Mouse (Mus musculus) spleen, postnatal 36 days (tissue): Measurements from ENCODE around the gene Coro2b.
"Not testable (repeated sequence)": the region's sequence is repeated elsewhere in the genome, so short reads cannot be mapped to it uniquely, and the experiment has no call there.

Source experiments
- DNase-seq, 2 experiments: peaks; one replicate each; pipeline ENCODE4 v3.0.0; 2022; ENCODE audit warnings: low spot score in 2 of 2, mixed read lengths in 1 of 2

Coro2b gene

DNA sequence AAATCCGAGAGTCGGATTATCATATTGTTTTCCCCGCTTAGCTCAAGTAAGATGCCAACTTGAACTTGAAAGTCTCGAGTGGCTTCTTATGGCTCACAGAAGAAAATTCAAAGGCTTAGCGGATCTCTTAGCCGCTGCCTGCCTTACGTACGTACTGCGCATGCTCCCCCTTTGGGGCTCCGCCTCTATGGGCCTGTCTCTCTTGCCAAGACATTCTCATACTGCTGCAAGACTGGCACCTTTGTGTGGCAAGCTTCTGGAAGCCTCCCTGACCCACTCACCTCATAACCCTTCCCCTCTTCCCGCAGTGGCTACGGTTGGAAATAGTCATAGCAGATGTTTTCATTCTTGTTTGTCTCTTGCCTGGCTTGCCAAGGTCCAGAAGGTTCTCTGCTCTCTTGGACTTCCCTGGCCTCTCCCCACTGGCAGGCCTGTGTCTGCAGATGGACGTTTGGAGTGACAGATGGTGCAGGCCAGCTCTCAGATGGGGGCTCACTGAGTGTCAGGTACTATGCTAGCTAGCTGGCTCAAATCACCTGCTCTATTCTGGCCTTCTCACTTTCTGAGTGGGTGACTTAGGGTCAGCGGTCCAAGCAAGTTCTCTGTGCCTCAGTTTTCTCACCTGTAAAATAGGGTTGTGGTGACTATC, 65.2 kb downstream of the Coro2b start:
- DNase-seq, result no peak

DNA sequence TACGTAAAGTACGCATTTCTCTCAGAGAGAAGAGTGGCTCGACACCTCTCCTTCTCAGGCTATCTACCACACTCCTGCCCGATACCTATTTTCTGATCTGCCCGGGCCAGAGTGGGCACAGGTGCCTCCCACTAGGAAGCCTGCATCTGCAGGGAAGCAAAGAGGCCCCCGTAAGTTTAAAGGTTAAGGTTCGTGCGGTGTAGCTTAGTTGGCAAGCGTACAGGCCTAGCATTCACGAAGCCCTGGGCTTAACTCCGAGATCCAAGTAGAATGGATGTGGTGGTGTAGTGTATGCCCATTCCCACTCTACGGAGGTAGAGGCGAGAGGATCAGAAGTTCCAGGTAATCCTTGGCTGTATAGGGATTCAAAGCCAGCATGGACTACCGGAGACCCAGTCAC, 65.8 kb downstream of the Coro2b start:
- no peak for DNase-seq

DNA sequence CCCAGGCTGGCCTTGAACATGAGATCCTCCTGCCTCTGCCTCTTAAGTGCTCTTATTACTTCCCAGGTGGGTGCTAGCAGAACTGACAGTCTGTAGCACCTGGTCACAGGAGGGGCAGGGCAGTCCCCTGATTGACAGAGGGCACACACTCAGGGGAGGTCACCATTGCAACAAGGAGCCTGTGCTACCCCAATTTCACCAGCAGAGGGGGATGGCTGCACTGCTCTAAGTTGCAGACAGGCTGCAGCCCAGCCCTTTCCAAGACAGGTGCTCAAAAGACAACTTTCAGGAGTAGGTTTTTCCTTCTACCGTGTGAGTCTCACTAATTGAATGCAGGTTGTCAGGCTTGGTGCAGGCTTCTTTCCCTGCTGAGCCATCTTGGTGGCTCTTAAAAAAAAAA, 66.4 kb downstream of the Coro2b start:
- DNase-seq, result peak; percentile 51 to 55

DNA sequence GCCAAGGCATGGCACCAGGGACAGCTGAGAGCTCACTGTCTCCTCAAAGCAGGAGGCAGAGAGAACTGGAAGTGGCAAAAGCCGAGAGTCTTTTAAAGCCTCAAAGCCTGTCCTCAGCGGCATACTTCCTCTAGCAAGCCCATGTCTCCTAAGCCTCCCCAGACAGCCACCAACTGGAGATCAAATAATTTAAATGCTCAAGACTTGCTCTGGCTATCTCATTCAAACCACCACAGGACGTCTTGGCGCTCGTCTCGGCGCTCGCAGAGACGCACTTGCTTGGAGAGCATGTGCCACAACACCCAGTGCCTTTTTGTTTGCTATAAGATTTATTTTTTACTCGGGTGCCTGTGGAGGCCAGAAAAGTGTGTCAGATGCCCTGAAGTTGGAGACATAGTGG, 67.1 kb downstream of the Coro2b start:
- no peak for DNase-seq

DNA sequence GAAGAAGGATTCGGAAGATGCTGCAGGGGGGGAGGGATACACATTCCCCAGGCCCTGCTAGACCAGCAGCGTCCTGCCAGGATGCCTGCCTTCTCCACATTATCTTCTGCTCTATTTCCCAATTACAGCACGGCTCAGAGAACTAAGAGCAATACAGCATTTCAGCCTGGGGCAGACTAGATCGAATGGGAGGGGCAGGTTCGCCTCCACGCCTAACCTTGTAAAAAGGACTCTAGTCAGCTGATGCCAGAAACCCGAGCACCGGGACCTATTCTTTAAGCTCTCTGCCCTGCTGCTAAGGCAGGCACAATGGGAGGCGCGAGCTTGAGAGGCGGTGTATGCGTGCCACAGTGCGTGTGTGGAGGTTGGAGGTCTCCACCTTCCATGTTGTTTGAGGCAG, 67.7 kb downstream of the Coro2b start:
- DNase-seq, result no peak

DNA sequence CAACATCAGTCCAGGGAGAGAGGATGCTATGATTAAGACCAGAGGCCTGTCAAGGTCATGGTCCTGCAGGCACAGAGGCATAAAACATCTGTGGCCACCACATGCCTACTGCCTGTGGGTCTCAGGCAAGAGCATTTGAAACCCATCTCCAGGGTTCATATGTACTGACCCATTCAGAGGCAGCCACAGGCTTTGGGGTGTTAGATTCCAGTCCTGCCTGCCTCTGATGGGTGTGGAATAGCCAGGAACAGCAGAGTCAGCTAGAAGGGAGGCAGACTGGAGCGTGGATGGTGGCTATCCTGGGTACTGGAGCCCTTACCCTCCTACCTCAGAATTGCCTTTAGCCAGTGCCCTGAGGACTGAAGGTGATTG, 69.4 kb downstream of the Coro2b start:
- no peak for DNase-seq

DNA sequence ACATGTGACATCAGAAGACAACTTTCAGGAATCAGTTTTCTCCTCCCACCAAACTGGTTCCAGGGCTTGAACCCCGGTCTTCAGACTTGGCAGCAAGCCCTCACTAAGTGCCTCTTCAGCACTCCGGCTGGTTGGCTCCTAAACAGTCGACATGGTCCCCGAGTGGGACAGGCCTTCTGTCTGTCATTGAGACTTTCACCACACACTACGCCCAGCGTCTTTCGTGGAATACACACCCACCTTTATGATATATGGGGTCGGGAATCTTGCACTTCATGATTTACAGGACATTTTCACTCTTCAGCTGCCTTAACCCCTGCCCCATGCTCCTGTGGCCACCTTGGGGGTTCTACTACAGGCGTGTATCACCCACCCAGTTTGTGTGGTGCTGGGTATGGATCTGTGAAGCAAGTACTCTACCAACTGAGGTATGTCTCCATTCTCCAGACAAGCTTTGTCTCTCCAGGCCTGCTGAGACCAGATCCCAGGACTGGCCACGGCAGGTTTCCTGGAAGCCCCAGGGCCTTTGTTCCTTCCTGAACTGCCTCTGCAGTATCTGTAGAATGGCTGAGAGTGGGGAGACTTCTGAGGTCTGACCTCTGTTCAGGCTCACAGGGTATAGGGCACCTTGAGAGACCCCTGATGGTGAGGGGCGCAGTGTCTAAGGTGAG, 70.0 kb downstream of the Coro2b start:
- no peak for DNase-seq

DNA sequence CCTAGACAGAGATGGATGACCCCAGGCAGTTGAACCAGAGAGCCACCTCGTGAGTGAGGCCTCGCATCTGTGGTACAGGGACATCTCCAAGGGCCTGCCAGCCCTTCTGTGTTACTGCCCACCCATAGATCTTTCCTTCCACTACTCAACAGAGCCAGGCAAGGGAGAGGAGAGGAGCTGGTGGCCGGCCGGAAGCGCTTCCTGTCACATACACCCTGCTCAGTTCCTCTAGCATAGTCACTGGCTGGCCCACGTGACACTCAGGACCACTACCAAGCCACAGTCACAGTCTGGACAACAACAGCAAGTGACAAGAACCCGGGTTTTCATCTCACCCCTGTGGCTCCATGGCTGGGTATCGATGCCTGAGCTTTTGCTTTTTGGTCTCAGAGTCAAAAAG, 70.8 kb downstream of the Coro2b start:
- no peak for DNase-seq

DNA sequence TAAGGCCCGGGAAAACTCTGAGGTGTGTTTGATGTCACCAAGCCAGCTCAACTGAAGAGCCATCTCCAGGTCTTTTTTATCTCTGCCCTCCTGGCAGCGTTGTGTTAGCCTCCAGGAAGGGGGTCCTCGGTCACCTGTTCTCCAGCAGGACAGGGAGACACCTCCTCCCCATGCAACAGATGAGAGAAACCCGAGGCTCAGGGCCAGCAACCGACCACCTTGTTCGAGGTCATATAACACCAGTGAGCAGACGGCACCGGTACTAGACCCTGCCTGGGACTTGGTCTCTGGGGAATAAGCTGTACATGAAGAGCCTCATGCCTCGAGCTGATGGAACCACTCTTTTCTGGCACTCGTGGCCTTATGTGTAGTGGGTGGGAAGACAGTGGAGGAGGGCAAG, 72.1 kb downstream of the Coro2b start:
- no peak for DNase-seq

DNA sequence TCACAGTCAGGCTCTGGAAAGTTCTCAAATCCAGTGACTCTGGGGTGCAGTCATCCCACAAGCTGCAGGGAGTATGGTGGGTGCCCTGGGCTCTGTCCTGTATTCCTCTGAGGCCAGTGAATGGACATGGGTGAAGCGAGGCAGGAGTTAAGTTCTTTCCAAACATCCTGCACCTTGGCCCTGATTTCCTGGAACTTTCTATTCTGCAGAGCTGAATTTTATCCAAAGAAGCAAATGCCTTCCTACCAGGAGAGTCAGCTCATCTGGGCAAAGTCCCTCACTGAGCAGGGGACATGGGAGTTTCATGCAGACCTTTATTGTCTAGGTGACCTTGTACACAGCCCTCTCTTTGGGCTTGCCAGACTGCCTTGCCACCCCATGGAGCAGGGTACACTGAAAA, 75.1 kb downstream of the Coro2b start:
- no peak for DNase-seq

DNA sequence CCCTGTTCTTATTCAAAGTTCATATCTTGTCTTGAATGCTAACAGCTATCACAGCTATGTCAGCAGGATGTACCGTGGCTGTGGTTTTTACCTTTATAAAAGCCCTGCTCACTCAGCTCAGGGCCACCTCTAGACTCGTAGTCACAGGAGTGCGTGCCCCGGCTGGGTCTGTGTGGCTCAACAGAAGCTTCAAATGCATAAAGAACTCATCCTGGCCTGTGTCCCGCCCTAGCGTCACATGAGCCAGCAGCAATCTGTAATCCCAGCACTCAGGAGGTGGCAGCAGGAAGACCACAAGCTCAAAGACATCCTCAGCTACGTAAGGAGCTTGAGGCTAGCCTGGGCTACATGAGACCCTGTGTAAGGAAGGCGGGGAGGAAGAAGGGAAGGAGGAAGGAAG, 75.7 kb downstream of the Coro2b start:
- DNase-seq, result no peak

DNA sequence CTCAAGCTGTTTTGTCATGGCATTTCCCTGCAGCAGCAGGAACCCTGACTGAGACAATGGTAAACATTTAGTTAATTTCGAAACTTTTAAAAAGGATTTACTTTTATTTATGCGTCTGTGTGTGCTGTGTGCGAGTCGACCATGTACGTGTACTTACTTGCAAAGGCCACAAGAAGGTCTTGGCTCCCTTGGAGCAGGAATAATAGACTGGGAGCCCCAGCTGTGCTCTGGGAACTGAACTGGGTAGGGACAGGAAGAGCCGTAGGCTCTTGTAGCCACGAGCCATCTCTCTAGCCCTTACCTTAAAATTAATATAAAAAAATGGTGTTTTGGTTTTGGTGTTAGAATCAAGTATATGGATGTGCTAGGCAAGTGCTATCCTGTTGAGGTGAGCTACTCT, 76.8 kb downstream of the Coro2b start:
- no peak for DNase-seq

DNA sequence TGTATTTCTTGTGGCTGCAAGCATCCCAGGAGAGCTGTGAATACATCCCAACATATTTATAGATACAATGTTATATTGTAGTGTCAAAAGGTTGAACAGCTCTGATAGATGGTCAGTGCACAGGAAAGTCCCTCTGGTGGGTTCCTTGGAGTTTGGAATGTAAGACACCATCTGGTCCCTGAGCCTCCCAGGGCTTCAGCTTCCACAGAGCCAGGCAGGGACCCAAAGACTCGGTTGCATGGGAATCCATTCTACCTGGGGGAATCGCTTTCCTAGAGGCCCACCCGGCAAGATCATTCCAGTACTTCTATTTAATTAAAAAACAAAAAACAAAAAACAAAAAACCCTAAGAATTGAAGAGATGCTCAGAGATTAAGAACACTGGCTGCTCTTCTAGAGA, 78.4 kb downstream of the Coro2b start:
- no peak for DNase-seq

DNA sequence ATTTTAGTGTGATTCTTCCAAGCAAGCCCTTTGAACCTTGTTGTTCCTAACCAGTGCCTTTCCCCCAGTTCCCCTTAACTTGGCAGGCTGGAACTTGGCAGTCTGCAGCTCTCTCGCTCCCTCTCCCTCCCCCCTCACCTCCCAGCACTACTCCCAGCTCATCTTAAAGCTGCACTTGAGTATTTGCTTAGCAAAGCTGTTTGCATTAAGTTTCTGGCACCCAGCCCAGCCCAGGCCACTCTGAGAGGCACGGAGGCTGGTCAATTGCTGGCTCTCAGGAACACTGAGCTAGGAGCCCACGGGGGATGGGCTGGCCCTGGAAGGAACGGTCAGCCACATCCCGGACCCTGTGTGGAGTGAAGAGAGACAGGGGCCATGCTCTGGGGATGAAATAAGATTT, 80.8 kb downstream of the Coro2b start:
- peak; percentile 23 to 31 for DNase-seq

DNA sequence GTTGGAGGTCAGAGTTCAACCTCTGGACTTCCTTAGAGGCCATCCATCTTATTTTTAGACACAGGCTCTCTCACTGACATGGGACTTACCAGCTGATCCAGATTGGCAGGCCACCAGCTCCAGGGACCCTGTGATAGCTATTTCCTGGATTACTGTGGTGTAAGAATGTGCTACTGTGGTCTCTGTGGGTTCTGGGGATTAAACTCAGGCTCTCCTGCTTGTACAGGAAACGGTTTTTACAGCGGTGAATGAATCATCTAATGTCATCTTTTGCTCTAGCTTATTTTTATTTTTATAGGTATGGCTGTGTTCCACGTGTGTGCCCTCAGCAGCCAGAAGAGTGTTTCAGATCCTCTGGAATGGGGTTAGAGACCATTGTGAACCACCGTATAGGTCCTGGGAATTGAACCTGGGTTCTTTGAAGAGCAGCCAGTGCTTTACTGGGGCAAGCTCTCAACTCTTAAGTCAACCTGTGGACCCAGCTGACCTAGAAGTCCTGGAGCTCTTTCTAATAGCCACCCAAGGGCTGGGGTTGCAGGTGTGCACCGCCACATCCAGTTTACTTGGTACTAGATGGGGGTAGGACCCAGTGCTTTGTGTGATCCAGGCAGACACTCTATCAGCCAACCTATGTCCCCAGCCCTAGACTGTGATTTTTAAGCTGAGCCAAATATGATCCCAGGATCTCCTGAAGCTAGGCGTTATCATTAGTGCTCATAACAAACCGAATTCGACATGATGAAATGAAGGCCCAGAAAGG, 81.5 kb downstream of the Coro2b start:
- DNase-seq, result no peak

DNA sequence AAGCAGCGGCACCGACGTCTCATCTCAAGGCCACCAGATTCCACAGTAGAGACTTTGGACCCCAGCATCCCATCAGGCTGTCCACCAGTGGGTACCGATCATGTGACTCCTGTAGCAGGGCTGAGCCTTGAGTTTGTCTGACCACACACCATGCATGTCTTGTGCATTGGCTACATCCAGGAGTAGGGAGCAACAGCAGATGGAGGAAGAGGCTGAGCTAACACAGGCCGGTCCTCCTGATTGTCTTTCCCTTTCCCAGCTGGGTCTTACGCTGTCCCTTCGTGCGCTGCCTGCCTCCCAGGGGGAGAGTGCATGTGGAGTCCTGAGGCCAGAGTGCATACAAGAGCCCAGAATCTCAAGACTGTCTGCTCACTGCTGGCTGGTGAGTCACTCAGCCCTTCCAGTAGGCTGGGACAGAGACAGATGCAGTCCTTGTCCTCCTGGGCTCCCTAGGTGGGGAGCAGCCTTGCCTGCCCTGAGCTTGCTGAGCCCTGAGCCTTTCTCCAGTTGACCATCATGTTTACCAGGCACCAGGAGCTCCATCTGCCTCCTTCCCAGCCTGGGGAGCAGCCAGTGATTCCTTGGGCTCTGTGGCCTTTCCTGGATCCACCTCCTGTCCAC, 84.4 kb downstream of the Coro2b start:
- DNase-seq, result no peak

DNA sequence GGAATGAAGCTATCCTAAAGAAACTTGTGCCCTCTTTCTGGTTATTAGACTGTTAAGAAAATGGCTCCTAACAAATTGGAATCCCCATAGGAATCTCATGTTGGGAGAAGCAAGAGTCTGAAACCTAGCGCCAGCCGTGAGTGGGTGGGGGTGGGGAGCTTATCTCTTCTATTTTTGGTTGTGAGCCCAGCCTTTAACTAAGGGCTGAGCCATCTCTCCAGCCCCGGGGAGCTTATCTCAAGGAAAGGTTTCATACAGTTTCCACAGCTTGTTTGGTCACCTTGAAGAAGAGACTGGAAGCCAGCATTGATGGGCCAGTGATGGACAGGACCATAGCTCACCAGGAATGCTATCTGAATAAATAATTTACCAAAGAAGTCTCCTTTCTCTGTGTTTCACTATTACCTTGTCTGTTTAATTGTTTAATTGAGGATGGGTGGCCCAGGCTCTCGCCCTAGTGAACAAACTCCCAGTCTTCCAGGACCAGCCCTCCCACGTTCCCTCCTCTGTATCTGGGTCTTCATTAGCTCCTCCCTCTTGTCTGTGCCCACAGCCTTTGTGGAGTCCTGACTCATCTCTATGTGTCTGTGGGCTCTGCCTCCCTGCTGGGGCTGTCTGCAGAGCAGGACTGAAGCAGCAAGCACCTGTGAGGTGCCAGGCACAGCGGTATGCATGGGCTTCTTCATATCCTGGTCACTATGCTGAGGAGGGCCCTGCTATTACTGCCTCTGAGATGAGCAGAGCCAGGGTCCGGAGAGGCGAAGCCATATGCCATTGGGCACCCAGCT, 85.1 kb downstream of the Coro2b start:
- no peak for DNase-seq

DNA sequence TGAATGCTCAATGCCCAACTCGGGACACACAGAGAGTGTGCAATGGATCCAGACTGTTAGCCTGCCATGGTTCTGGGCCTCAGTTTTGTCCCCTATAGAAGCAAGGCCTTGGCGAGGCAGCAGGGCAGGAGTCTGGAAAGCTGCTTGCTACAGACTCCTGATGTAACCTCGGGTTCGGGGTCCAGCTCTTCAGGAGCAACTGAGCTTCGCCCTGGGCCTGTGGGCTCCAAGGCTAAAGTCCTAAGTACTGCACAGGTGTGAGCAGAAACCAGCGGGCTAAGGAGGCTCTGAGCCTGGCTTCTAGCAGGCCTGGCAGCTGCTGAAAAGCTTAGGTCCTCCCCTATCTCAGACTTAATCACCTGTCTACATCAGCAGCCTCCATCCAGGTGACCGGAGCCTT, 86.0 kb downstream of the Coro2b start:
- no peak for DNase-seq

DNA sequence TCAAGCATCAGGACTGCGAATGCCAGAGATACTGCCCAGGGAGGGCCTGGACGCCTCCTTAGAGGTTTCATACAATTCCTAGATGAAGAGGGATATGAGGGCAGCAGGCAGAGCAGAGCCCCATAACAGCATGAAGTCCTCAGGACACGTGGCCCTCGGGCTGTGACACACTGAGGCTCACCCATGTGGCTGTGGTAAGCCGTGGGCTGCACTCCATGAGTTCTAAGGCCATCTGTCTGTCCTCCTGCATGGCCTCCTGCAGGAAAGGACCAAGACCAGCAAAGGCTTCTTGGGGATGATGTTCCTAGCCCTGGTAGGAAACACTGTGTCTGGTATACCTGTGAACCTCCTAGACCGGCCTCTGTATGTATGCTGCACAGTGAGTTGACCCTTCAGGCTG, 86.5 kb downstream of the Coro2b start:
- DNase-seq, result no peak

DNA sequence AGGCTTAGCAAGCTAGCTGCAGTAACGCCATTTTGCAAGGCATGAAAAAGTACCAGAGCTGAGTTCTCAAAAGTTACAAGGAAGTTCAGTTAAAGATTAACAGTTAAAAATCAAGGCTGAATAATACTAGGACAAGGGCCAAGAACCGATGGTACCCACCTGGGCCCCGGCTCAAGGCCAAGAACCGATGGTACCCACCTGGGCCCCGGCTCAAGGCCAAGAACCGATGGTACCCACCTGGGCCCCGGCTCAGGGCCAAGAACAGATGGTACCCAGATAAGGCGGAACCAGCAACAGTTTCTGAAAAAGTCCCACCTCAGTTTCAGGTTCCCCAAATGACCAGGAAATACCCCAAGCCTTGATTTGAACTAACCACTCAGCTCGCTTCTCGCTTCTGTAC, 89.5 kb downstream of the Coro2b start:
- not testable (repeated sequence) for DNase-seq

DNA sequence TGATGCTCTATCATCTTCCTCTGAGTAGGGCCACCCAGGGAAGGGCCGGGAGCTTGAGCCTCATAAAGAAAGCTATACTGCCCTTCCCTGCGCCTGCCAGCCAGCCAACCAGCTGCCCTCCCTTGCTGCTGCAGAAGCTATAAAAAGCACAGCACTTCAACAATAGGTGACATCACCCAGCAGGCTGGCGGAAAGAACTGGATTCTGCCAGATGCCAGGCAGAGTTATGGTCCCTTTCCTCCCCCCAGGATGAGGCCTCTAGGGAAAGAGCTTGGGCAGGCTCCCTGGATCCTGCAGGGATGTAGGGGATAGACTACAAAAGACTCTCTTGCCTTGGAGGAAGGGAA, 98.1 kb downstream of the Coro2b start:
- no peak for DNase-seq
